Mouse (Mus musculus) central nervous system, embryonic 18 days (tissue): Measurements from ENCODE around the gene Tekt2. TPM values are rescaled to one million over a fixed set of nuclear protein-coding genes. Genes with fewer than 3 reads are reported as not detected.

ENCODE experiments used
- polyA plus RNA-seq: library from polyadenylated mRNA; depleted of rRNA; stranded (reverse); fragments of >200 nt; gene quantifications from 2 replicates; pipeline ENCODE4 v1.2.3, GENCODE M21; 2012; rRNA removed

The Tekt2 gene
- polyA plus RNA-seq: 20.8 and 26.3 TPM in 2 replicates

DNA sequence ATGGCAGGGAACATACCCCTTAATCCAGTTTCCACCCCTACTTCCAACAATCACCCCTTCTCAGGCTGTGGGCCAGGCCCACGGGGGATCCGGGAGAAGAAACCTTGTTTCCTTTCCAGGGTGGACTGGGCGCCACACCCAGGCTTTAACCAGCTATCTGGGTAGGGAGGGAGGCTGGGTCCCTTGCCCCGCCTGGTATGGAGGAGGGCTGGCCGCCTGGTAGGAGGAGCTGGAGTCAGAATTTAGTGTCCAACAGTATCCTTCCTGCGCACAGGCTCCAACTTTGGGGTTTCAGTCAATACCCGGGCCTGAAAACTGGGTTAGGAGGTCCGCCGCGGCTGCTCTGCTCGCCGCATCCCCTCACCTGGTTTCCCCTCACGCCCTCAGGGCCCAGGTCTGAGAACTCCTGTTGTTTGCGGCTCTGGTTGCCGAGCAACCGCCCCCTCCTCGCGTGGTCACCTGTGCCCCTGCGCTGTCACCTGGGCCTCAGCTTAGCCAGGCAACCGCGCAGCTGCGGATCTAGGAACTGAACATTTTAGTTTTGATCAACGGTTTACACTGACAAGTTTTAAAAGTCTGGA, at the start of gene Tekt2:
Gene Tekt2 (minus strand): TSS at position 408 of the 581 bp plus-strand sequence.

DNA sequence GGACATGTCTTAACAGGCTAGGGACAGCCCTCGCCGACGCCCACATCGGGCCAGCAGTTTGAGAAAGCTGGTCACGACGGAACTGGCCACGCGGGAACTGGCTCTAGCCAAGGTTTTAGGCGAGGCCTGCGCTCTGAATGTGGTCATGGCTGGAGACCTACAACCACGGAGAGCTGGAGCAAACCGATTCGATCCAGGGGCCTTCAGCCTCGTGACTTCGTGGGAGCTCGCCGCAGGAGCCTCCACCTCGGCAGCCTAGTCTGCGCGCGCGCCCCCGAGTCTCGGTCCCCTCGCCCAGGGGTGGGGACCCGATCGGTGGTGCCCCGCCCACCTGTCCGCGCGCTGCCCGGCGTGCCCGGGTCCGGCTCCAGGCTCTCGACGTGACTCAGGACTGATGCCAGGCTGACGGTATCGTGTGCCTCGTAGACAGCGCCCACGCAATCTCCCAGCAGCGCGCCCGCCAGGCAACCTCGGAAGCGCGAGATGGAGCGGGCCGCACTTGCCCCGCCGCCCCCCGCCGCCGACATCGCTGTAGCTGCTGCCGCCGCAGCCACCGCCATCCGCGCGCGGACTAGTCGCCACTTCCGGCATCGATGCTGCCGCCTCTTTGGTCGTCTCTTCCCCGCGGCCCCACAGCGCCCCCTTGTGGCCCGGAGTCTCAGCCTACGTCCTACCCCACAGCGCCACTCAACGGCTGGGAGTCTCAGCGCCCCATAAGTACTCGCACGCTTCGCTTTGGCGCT, 4.2 kb downstream of the Tekt2 start, which contains the start of gene Adprhl2:
Gene Adprhl2 (minus strand): TSS at position 593 of the 743 bp plus-strand sequence.

DNA sequence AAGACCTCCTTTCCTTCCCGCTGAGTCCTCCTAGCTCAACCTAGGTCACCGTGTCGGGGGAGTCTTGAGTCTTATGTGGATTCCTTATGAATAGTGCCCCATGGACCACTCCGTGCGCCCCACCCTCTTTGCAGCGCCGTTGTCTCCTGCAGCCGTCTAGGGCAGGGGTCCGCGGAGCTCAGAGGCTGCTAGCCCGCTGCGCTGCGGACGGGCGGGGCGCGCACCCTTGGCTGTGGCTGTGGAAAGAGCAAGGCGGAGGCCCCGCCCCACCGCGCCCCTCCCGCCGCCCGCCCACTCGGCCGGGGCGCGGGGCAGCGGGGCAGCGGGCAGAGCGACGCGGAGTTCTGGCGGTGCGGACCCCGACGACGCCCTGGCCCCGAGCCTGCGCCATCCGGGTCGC, 39.0 kb downstream of the Tekt2 start, which contains the start of gene Col8a2:
Gene Col8a2 (plus strand): TSS at position 302 of the 400 bp plus-strand sequence.

Other genes with a start within 250 kb of the Tekt2 start
- gene Lsm10, start 229.1 kb downstream of the Tekt2 start, polyA plus RNA-seq: 65.5 and 68.4 TPM in 2 replicates
- gene Stk40, start 221.7 kb downstream of the Tekt2 start, polyA plus RNA-seq: 13.7 and 14.0 TPM in 2 replicates
- gene Eva1b, start 177.9 kb downstream of the Tekt2 start, polyA plus RNA-seq: 13.5 and 15.8 TPM in 2 replicates
- 1.1 TPM in 2 replicates for gene Sh3d21, start 162.2 kb downstream of the Tekt2 start, polyA plus RNA-seq
- gene Thrap3, start 122.9 kb downstream of the Tekt2 start, polyA plus RNA-seq: 98.6 and 98.7 TPM in 2 replicates
- gene Map7d1, start 69.3 kb downstream of the Tekt2 start, polyA plus RNA-seq: 150 and 154 TPM in 2 replicates
- 170 and 181 TPM in 2 replicates for gene Trappc3, start 63.4 kb downstream of the Tekt2 start, polyA plus RNA-seq
- gene Col8a2, start 38.9 kb downstream of the Tekt2 start, polyA plus RNA-seq: 0.92 and 3.6 TPM in 2 replicates
- 69.2 TPM in 2 replicates for gene Adprhl2, start 4.0 kb downstream of the Tekt2 start, polyA plus RNA-seq
- gene Ago3, start 103.9 kb upstream of the Tekt2 start, polyA plus RNA-seq: 7.7 and 8.4 TPM in 2 replicates
- gene Ago1, start 142.9 kb upstream of the Tekt2 start, polyA plus RNA-seq: 39.8 and 46.8 TPM in 2 replicates
- gene Ago4, start 207.8 kb upstream of the Tekt2 start, polyA plus RNA-seq: 8.8 and 9.3 TPM in 2 replicates
- 2.4 and 3.2 TPM in 2 replicates for gene Clspn, start 231.2 kb upstream of the Tekt2 start, polyA plus RNA-seq